Mouse (Mus musculus) heart, adult 2 months (tissue): ENCODE measurements around the gene Itpr2.

Experiments
- CTCF ChIP-seq: fragments of 200-600 bp; IDR thresholded peaks from 2 replicates; pipeline ENCODE4 v1.8.1; 2022; ENCODE audit warnings: antibody characterized with exemption, mild to moderate bottlenecking, moderate library complexity
- EP300 ChIP-seq: fragments of 200-500 bp; IDR thresholded peaks from 2 replicates; pipeline ENCODE4 v1.6.1; 2011; ENCODE audit warnings: low read depth, low read length, control low read depth; ENCODE audit not compliant: insufficient read depth
- POLR2A ChIP-seq: fragments of 200-500 bp; IDR thresholded peaks from 2 replicates; pipeline ENCODE4 v1.6.1; 2011; ENCODE audit warnings: mild to moderate bottlenecking, low read depth, low read length, control low read depth; ENCODE audit not compliant: insufficient read depth

GRCm38 (mm10) chr6:146519019-146519418, 17.0 kb upstream of the Itpr2 start:
- TF ChIP-seq CTCF (no peak), EP300 (no peak), POLR2A (no peak)
